Comparison of ENCODE assay signal across 23 mouse cellular contexts in genomic region chr12:82286804-82287203, GRCm38 (mm10).
A peak's percentile ranks its signal among the peaks of the same experiment; 100 is the strongest.
DNase-seq lines count a peak whose midpoint lies in the region; ATAC-seq lines count a peak whose summit lies in the region.
"Had no signal": no experiment of that assay in that cellular context is flagged by ENCODE, and none has a peak within 500 bp of the region (broad histone marks: within the 10 kb centered on the region; RNA-seq: fewer than 3 reads in every experiment).

No protein-coding gene starts in this region.

- peaks cover 35% of the 10 kb centered on the region for H3K4me1 ChIP-seq in heart, embryonic 12.5 days (replicated peaks)
- H3K4me1 ChIP-seq in hindbrain, embryonic 13.5 days (replicated peaks), result peaks cover 12% of the 10 kb centered on the region
- H3K4me1 ChIP-seq in hindbrain, embryonic 16.5 days (ENCODE audit: control insufficient read depth, insufficient read depth, low read depth, low read length), result peaks cover 7% of the 10 kb centered on the region
- peaks cover 15% of the 10 kb centered on the region for H3K4me1 ChIP-seq in neural tube, embryonic 13.5 days (replicated peaks)
- H3K4me1 ChIP-seq in neural tube, embryonic 15.5 days, result peaks cover 10% of the 10 kb centered on the region

- H3K4me3 ChIP-seq in heart, embryonic 12.5 days, result no peak overlapping the region
- H3K4me3 ChIP-seq in hindbrain, embryonic 13.5 days, result no peak overlapping the region
- no peak overlapping the region for H3K4me3 ChIP-seq in hindbrain, embryonic 16.5 days (ENCODE audit: low read length)
- H3K4me3 ChIP-seq in neural tube, embryonic 13.5 days, result no peak overlapping the region
- no peak overlapping the region for H3K4me3 ChIP-seq in neural tube, embryonic 15.5 days (replicated peaks)
- H3K4me3 ChIP-seq: embryonic facial prominence, embryonic 13.5 days; erythroblast, embryonic 14.5 days; forebrain, embryonic 13.5 days; heart, embryonic 15.5 days; limb, embryonic 15.5 days; midbrain, embryonic 15.5 days; myocyte had no signal

- ATAC-seq in heart, embryonic 12.5 days (ENCODE audit: insufficient number of reproducible peaks, low FRiP score), result no peak
- no peak for ATAC-seq in hindbrain, embryonic 13.5 days (ENCODE audit: low FRiP score)
- ATAC-seq in hindbrain, embryonic 16.5 days, result no peak
- ATAC-seq in neural tube, embryonic 13.5 days (ENCODE audit: low read depth), result no peak
- no peak; the same call in 1 of the 2 replicates for ATAC-seq in neural tube, embryonic 15.5 days (ENCODE audit: low FRiP score)
- ATAC-seq: forebrain, embryonic 13.5 days; midbrain, embryonic 15.5 days had no signal

- no peak overlapping the region for H3K4me2 ChIP-seq in heart, embryonic 12.5 days
- no peak overlapping the region for H3K4me2 ChIP-seq in hindbrain, embryonic 13.5 days
- H3K4me2 ChIP-seq in hindbrain, embryonic 16.5 days (ENCODE audit: low read length), result no peak overlapping the region
- H3K4me2 ChIP-seq in neural tube, embryonic 13.5 days, result no peak overlapping the region
- no peak overlapping the region for H3K4me2 ChIP-seq in neural tube, embryonic 15.5 days
- H3K4me2 ChIP-seq: embryonic facial prominence, embryonic 13.5 days; forebrain, embryonic 13.5 days; limb, embryonic 15.5 days; lung, embryonic 14.5 days; midbrain, embryonic 15.5 days had no signal

- no peaks in the 10 kb centered on the region for H3K27me3 ChIP-seq in heart, embryonic 12.5 days (replicated peaks)
- no peaks in the 10 kb centered on the region for H3K27me3 ChIP-seq in hindbrain, embryonic 13.5 days
- no peaks in the 10 kb centered on the region for H3K27me3 ChIP-seq in hindbrain, embryonic 16.5 days (replicated peaks; ENCODE audit: control insufficient read depth, insufficient read depth, low read length)
- no peaks in the 10 kb centered on the region for H3K27me3 ChIP-seq in neural tube, embryonic 13.5 days
- H3K27me3 ChIP-seq in neural tube, embryonic 15.5 days (replicated peaks), result no peaks in the 10 kb centered on the region
- H3K27me3 ChIP-seq: embryonic facial prominence, embryonic 13.5 days; forebrain, embryonic 13.5 days; heart, embryonic 15.5 days; limb, embryonic 15.5 days; midbrain, embryonic 15.5 days had no signal

- 32% methylated on average over 5 of the region's 5 CpGs for WGBS in heart, embryonic 12.5 days
- 40% methylated on average over 5 of the region's 5 CpGs for WGBS in hindbrain, embryonic 13.5 days
- WGBS in hindbrain, embryonic 16.5 days, result 43% methylated on average over 5 of the region's 5 CpGs
- WGBS in neural tube, embryonic 13.5 days, result 42% methylated on average over 5 of the region's 5 CpGs
- 42% methylated on average over 5 of the region's 5 CpGs for WGBS in neural tube, embryonic 15.5 days

- H3K9me3 ChIP-seq in heart, embryonic 12.5 days (replicated peaks), result no peaks in the 10 kb centered on the region
- H3K9me3 ChIP-seq in hindbrain, embryonic 13.5 days, result no peaks in the 10 kb centered on the region
- H3K9me3 ChIP-seq in hindbrain, embryonic 16.5 days (ENCODE audit: control insufficient read depth, low read length), result no peaks in the 10 kb centered on the region
- no peaks in the 10 kb centered on the region for H3K9me3 ChIP-seq in neural tube, embryonic 13.5 days
- no peaks in the 10 kb centered on the region for H3K9me3 ChIP-seq in neural tube, embryonic 15.5 days (replicated peaks)
- H3K9me3 ChIP-seq: embryonic facial prominence, embryonic 13.5 days; forebrain, embryonic 13.5 days; heart, embryonic 15.5 days; limb, embryonic 15.5 days; midbrain, embryonic 15.5 days had no signal

- no peaks in the 10 kb centered on the region for H3K36me3 ChIP-seq in heart, embryonic 12.5 days
- H3K36me3 ChIP-seq in hindbrain, embryonic 13.5 days, result no peaks in the 10 kb centered on the region
- no peaks in the 10 kb centered on the region for H3K36me3 ChIP-seq in hindbrain, embryonic 16.5 days (ENCODE audit: control insufficient read depth, insufficient read depth, low read length)
- no peaks in the 10 kb centered on the region for H3K36me3 ChIP-seq in neural tube, embryonic 13.5 days
- no peaks in the 10 kb centered on the region for H3K36me3 ChIP-seq in neural tube, embryonic 15.5 days
- H3K36me3 ChIP-seq: embryonic facial prominence, embryonic 13.5 days; heart, embryonic 15.5 days; limb, embryonic 15.5 days; midbrain, embryonic 15.5 days had no signal

- DNase-seq in heart, postnatal 4 days, result no peak
- peak; percentile 42 for DNase-seq in retina, postnatal 1 day
- DNase-seq: adrenal gland, postnatal 10 days; cerebellum, adult 2 months; cerebellum, postnatal 25 days; kidney, adult 2 months; left cerebral cortex, postnatal 4 days; thymus, adult 18-20 months had no signal

- H3K27ac ChIP-seq in heart, embryonic 12.5 days (ENCODE audit: poor library complexity, severe bottlenecking), result peak overlapping the region; percentile 73
- peak overlapping the region; percentile 40; the same call in 1 of the 2 replicates for H3K27ac ChIP-seq in hindbrain, embryonic 13.5 days
- H3K27ac ChIP-seq in hindbrain, embryonic 16.5 days (ENCODE audit: low read depth, low read length), result no peak overlapping the region
- H3K27ac ChIP-seq in neural tube, embryonic 13.5 days (replicated peaks), result 0 out of 2 replicates have a peak overlapping the region, but pooled peaks have one; percentile 10
- H3K27ac ChIP-seq in neural tube, embryonic 15.5 days (replicated peaks), result no peak overlapping the region
- H3K27ac ChIP-seq: embryonic facial prominence, embryonic 13.5 days; forebrain, embryonic 13.5 days; kidney, postnatal 0 days; limb, embryonic 15.5 days; liver, embryonic 14.5 days; midbrain, embryonic 15.5 days had no signal

- H3K9ac ChIP-seq in heart, embryonic 12.5 days, result no peak overlapping the region
- H3K9ac ChIP-seq in hindbrain, embryonic 13.5 days, result no peak overlapping the region
- H3K9ac ChIP-seq in hindbrain, embryonic 16.5 days (ENCODE audit: low read depth, low read length), result no peak overlapping the region
- H3K9ac ChIP-seq in neural tube, embryonic 13.5 days, result no peak overlapping the region
- no peak overlapping the region for H3K9ac ChIP-seq in neural tube, embryonic 15.5 days (replicated peaks)
- H3K9ac ChIP-seq: embryonic facial prominence, embryonic 13.5 days; forebrain, embryonic 13.5 days; heart, embryonic 15.5 days; limb, embryonic 15.5 days; liver, embryonic 14.5 days; lung, embryonic 14.5 days; midbrain, embryonic 15.5 days had no signal

Comparison
In these comparisons a context has a peak if more than half of its experiments do, and no peak if none do; other contexts are left out.
1. H3K27ac ChIP-seq: peak in heart, embryonic 12.5 days (single experiment), hindbrain, embryonic 13.5 days (single experiment) and neural tube, embryonic 13.5 days (single experiment); none in hindbrain, embryonic 16.5 days (single experiment) and neural tube, embryonic 15.5 days (single experiment).